Mouse (Mus musculus) hindbrain, embryonic 13.5 days (tissue): ENCODE results near the gene Cabp2. TPM values are rescaled to one million over a fixed set of nuclear protein-coding genes. Genes with fewer than 3 reads are reported as not detected.
A peak's percentile ranks its signal among the peaks of the same experiment; 100 is the strongest.
"Not testable (repeated sequence)": the region's sequence is repeated elsewhere in the genome, so short reads cannot be mapped to it uniquely, and the experiment has no call there.

Experiments
- ATAC-seq: fragments of 200-750 bp; cut with Nextera tagmentation; 2 replicates; pipeline ENCODE4 v1.8.0; 2017; ENCODE audit warnings: moderate TSS enrichment; ENCODE audit not compliant: low FRiP score
- H3K27ac ChIP-seq: fragments of 300-500 bp; sonication (generic); 2 replicates; pipeline ENCODE4 v1.5.1; 2015; ENCODE audit warnings: inconsistent platforms, mild to moderate bottlenecking, moderate library complexity
- H3K27me3 ChIP-seq: fragments of 300-500 bp; sonication (generic); 2 replicates; pipeline ENCODE4 v1.6.1; 2015; ENCODE audit warnings: mild to moderate bottlenecking, inconsistent platforms
- H3K36me3 ChIP-seq: fragments of 300-500 bp; sonication (generic); 2 replicates; pipeline ENCODE4 v1.6.1; 2015; ENCODE audit warnings: mild to moderate bottlenecking, inconsistent platforms
- H3K4me1 ChIP-seq: fragments of 300-500 bp; sonication (generic); replicated peaks from 2 replicates; pipeline ENCODE4 v1.6.1; 2015; ENCODE audit warnings: inconsistent platforms
- H3K4me2 ChIP-seq: fragments of 300-500 bp; sonication (generic); 2 replicates; pipeline ENCODE4 v1.6.1; 2015; ENCODE audit warnings: inconsistent platforms, mild to moderate bottlenecking, moderate library complexity
- H3K4me3 ChIP-seq: fragments of 300-500 bp; sonication (generic); 2 replicates; pipeline ENCODE4 v1.5.1; 2015; ENCODE audit warnings: mild to moderate bottlenecking, inconsistent platforms
- H3K9ac ChIP-seq: fragments of 300-500 bp; sonication (generic); 2 replicates; pipeline ENCODE4 v1.6.1; 2015; ENCODE audit warnings: mild to moderate bottlenecking, inconsistent platforms
- H3K9me3 ChIP-seq: fragments of 300-500 bp; sonication (generic); 2 replicates; pipeline ENCODE4 v1.6.1; 2016; ENCODE audit warnings: inconsistent platforms
- WGBS: fragments of 180-500 bp; shearing (Covaris S2); methylation state at CpG from one replicate; pipeline ENCODE4 v1.1.7; 2015; 5-methylcytosine and 5-hydroxymethylcytosine counted together
- polyA plus RNA-seq: library from polyadenylated mRNA; unstranded; fragments of >200 nt; fragmentation: Nextera tagmentation; extraction: Ambion mirVana; gene quantifications from 2 replicates; pipeline ENCODE4 v1.2.1, GENCODE M21; 2015

Cabp2 gene
- polyA plus RNA-seq, 1 experiment from 2014 or later = not detected

DNA sequence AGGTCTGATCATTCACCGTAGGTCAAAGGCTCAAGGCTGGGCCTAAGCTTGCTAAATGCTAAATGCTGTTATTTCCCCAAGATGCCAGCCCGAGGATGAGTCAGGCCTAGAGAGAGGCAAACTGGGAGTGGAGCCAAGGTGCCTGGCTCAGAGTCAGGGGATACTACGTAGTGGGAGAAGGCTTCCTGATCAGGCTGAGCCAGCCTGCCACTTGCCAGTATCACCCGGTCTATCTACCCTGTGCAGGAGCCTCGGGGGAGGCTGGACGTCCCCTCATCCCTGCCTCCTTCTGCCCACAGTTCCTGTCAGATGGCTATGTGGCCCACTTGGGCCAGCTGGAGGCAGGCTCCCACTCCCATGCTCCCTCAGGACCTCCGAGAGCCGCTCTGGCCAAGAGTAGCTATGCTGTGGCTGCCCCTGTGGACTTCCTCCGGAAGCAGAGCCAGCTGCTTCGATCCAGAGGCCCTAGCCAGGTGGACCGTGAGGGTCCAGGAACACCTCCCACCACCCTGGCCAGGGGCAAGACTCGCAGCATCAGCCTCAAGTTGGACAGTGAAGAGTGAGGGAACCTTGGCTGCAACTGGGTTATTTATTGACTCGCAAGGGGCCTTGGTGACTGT is 31.9 kb downstream of the Cabp2 start:
- H3K4me2 ChIP-seq = no peak overlapping the region
- H3K36me3 ChIP-seq = peaks cover 99% of the 10 kb centered on the region
- H3K27ac ChIP-seq = no peak overlapping the region
- H3K4me3 ChIP-seq = no peak overlapping the region
- no peaks in the 10 kb centered on the region for H3K27me3 ChIP-seq
- no peaks in the 10 kb centered on the region for H3K9me3 ChIP-seq
- H3K9ac ChIP-seq = 0 out of 2 replicates have a peak overlapping the region, but pooled peaks have one; percentile 8
- WGBS = 81% methylated on average over 13 of the region's 13 CpGs
- no peaks in the 10 kb centered on the region; the same call in 1 of the 2 replicates for H3K4me1 ChIP-seq
- ATAC-seq = peak; percentile 14; the same call in 1 of the 2 replicates

DNA sequence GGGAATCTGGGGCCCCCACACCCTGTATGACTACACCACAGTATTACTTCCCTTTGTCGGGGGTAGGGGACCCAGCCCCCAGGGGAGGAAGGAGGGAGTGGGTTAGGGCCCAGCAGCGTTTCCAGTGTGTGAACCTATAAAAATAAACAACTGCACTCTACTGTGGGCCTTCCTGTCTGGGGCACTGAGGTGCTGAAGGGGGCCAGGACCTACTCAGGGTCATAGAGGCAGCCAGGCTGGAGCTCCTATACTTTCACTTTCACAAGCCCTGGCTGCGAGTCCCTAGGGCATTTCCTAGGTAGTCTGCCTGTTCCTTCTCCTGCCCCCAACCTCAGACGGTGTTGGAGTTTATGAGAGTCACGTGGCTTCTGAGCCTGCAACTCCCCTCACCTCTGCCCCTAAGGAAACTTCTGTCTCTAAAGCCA is 32.4 kb downstream of the Cabp2 start:
- no peak overlapping the region for H3K4me2 ChIP-seq
- peaks cover 94% of the 10 kb centered on the region for H3K36me3 ChIP-seq
- no peaks in the 10 kb centered on the region; the same call in 1 of the 2 replicates for H3K4me1 ChIP-seq
- H3K27me3 ChIP-seq = no peaks in the 10 kb centered on the region
- H3K9me3 ChIP-seq = no peaks in the 10 kb centered on the region
- peak; percentile 15; the same call in 1 of the 2 replicates for ATAC-seq
- no peak overlapping the region for H3K9ac ChIP-seq
- no peak overlapping the region for H3K27ac ChIP-seq
- 79% methylated on average over 5 of the region's 5 CpGs for WGBS
- H3K4me3 ChIP-seq = no peak overlapping the region

DNA sequence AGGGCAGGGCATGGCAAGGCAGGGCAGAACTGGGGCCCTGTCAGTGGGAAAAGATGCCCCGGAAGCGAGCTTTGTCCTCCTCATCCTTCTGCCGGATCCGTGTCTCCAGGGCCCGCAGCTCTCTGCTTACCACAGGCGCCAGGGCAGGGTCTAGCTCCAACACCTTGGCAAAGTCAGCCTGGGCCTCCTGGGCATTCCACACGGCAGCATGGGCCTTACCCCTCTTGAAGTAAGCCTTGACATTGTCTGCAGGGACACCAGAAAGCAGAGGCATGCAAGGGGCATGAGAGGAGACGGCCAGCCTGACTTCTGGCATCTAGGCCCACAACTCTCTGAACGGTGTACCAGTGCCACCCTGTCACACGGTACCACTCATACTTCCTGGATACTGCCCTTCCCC is 33.2 kb downstream of the Cabp2 start:
- Histone ChIP-seq H3K9me3 (no peaks in the 10 kb centered on the region), H3K9ac (no peak overlapping the region), H3K36me3 (peaks cover 90% of the 10 kb centered on the region), H3K4me1 (no peaks in the 10 kb centered on the region; the same call in none of the 2 replicates), H3K4me3 (no peak overlapping the region), H3K4me2 (no peak overlapping the region), H3K27me3 (no peaks in the 10 kb centered on the region), H3K27ac (no peak overlapping the region)
- 90% methylated on average over 10 of the region's 10 CpGs for WGBS
- no peak for ATAC-seq

DNA sequence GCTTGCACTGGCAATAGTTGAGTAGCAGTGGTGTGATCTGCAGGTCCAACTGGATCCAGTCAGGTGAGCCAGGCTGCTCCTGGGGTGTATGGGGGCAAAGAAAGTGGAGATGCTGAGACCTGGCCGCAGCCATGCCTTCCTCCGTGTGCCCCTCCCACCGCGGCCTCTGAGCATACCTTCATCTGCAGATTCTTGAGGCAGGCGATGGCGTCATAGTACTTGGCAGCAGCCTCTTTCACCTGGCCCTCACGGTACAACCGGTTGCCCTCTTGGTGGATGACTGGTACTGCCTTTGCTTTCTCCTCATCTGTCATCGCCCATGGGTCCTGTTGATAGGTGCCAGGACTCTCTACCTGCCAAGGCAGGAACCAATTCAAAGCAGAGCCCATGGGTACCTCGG is 33.8 kb downstream of the Cabp2 start:
- Histone ChIP-seq H3K9me3 (no peaks in the 10 kb centered on the region), H3K27me3 (no peaks in the 10 kb centered on the region), H3K4me3 (no peak overlapping the region), H3K4me1 (peaks cover 2% of the 10 kb centered on the region), H3K36me3 (peaks cover 84% of the 10 kb centered on the region), H3K9ac (no peak overlapping the region), H3K4me2 (no peak overlapping the region), H3K27ac (no peak overlapping the region)
- no peak for ATAC-seq
- WGBS = 97% methylated on average over 10 of the region's 10 CpGs

DNA sequence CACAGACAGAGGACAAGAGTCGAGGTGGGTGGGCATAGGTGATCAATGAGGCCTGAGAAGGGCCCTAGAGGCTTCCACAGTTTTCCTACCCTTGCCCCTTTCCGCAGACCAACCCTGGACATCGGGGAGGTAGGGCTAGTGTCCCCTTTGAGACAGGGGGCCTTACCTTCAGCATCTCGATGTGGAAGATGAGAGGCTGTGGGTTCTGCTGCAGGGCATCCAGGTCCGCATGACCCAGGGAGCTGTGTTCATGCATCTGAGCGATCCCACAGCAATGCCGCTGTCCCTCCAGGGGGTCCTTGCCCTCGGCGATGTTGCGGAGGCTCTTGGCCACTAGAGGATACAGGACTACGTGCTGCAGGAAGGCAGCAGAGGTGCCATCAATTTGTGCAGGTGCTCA is 34.4 kb downstream of the Cabp2 start:
- WGBS = 85% methylated on average over 11 of the region's 11 CpGs
- Histone ChIP-seq H3K27me3 (no peaks in the 10 kb centered on the region), H3K9me3 (no peaks in the 10 kb centered on the region), H3K27ac (no peak overlapping the region), H3K36me3 (peaks cover 77% of the 10 kb centered on the region), H3K9ac (no peak overlapping the region), H3K4me3 (no peak overlapping the region), H3K4me1 (peaks cover 9% of the 10 kb centered on the region), H3K4me2 (no peak overlapping the region)
- ATAC-seq = no peak

DNA sequence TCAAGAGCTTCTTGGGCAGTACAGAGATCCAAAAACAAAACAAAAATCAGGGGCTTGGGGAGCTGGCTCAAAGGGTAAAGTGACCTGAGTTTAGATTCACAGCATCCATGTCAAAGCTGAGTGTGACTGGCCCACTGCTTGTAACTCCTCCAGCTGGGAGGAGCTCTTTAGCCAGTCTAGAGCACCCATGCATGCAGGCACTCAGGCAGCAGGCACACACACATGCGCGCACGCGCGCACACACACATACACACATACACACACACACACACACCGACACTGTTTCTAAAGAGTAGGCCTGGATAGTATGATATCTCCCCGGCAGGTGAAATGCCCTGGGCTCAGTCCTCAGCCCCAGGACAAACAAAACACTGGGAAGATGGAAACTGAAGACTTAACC is 35.6 kb downstream of the Cabp2 start:
- Histone ChIP-seq H3K4me1 (peaks cover 10% of the 10 kb centered on the region), H3K4me3 (no peak overlapping the region), H3K9ac (no peak overlapping the region), H3K27me3 (no peaks in the 10 kb centered on the region), H3K27ac (no peak overlapping the region), H3K36me3 (peaks cover 65% of the 10 kb centered on the region), H3K9me3 (no peaks in the 10 kb centered on the region), H3K4me2 (no peak overlapping the region)
- no peak for ATAC-seq
- WGBS = 97% methylated on average over 7 of the region's 7 CpGs

DNA sequence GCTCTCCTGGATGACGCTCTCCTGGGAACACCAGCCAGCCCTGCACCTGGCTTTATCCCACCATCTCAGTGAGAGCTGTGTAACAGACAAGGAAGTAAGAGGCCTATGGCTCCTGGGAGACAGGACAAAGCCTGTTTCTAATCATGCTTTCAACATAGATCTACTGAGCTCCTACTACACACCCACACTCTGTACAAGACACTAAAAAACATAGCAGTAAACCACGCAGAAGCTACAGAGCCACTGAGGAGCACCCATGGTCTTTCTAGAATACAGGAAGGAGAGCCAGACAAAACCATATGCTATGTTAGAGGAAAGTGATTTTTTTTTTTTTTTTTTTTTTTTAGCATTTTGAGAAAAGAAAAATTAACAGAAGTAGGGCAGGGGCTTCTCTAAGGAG is 37.0 kb downstream of the Cabp2 start:
- no peaks in the 10 kb centered on the region for H3K27me3 ChIP-seq
- H3K9ac ChIP-seq = no peak overlapping the region
- H3K4me1 ChIP-seq = peaks cover 10% of the 10 kb centered on the region
- H3K4me2 ChIP-seq = no peak overlapping the region
- ATAC-seq = no peak
- no peak overlapping the region for H3K27ac ChIP-seq
- peaks cover 52% of the 10 kb centered on the region for H3K36me3 ChIP-seq
- H3K9me3 ChIP-seq = no peaks in the 10 kb centered on the region
- 93% methylated on average over 2 of the region's 2 CpGs for WGBS
- no peak overlapping the region for H3K4me3 ChIP-seq

DNA sequence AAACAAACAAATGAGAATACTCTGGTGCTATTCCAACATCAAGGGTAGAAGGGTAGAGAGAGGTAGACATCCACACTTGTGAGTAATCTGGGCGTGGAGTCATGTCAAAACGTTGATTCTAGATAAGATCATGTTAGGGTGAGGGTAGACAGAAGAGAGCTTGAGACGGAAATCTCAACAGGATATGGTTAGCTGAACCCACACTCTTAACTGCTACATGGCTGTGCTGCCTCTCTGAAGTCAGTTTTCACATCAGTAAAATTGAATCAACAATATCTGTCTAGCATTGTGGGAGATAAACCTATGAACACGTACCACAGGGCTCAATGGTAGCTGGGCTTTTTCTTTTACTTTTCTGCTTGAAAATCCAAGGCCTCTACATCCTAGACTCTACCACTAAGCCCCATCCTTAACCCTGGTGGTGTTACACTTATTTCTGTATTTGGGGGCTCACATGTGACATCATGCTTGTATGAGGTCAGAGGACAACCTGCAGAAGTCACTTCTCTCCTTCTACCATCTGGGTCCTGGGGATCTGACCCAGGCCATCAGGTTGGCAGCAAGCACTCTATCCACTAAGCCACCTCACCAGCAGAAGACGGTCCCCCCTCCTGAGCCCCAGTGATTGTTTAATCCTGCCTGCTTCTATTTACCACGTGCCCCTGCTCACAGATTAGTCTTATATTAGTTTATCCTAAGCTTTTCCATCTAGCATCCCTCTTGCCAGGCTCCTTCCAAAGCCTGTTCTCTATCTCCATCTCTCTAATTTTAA is 38.5 kb downstream of the Cabp2 start:
- no peak for ATAC-seq
- 92% methylated on average over 6 of the region's 6 CpGs for WGBS
- peak overlapping the region; percentile 46 for H3K4me2 ChIP-seq

DNA sequence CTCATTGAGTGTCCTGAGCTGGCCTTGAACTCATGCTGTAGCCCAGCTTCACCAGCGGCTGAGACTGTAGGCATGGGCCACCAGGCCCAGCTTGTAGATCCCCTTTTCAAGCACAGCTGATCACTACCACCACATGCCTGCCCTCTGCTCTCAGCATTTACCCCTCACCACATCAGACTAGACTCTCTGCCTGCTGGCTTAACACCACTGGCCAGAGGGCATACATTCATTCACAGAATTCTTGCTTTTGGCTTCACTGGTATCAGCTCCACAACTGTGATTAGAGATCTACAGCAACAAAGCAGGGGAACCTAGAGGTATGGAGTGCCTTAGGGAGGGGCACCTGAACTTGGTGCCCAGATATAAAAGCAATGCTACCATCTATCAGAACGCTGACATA is 39.1 kb downstream of the Cabp2 start:
- H3K4me3 ChIP-seq = peak overlapping the region; percentile 50
- ATAC-seq = no peak
- H3K27me3 ChIP-seq = no peaks in the 10 kb centered on the region
- no peak overlapping the region for H3K9ac ChIP-seq
- H3K4me2 ChIP-seq = peak overlapping the region; percentile 46
- no peaks in the 10 kb centered on the region for H3K9me3 ChIP-seq
- 94% methylated on average over 2 of the region's 2 CpGs for WGBS
- H3K4me1 ChIP-seq = peaks cover 10% of the 10 kb centered on the region
- peak overlapping the region; percentile 89 for H3K27ac ChIP-seq
- H3K36me3 ChIP-seq = peaks cover 30% of the 10 kb centered on the region

More for the DNA sequence above, 38.5 kb downstream of the Cabp2 start:
- Histone ChIP-seq H3K27me3 (no peaks in the 10 kb centered on the region), H3K36me3 (peaks cover 36% of the 10 kb centered on the region), H3K4me1 (peaks cover 10% of the 10 kb centered on the region), H3K9ac (no peak overlapping the region), H3K4me3 (0 out of 2 replicates have a peak overlapping the region, but pooled peaks have one; percentile 50), H3K9me3 (no peaks in the 10 kb centered on the region), H3K27ac (no peak overlapping the region)

DNA sequence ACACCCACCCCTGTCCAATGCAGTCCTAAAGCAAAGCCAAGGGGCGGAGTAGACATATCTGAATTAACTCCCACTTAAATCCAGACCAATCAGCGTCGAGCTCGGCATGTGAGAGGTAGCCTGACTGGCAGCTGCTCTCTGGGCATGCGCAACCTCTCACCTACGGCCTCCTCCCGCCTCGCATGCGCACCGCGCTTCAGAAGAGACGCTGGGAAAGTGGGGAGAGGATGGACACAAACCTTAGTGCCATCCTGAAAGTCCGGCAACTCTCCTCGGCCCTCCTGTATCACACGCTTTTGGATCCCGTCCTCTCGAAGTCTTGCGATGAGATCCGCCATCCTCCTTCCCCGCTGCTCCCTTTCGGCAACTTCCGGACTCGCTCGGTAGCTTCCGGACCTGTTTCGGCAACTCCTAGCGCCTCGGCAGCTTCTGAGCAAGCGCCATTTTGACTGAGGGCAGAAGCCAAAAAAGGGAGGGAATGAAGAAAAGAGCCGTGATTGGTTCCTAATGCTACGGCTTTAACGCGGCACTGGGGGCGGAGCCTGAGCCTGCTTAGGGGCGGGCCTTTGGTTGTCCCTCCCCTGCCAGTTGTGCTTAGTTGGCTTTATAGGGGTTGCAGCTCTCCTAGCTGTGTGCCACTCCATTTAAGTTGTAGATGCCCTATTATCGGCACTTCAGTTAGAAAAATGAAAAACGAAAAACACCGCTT is 39.9 kb downstream of the Cabp2 start:
- no peaks in the 10 kb centered on the region for H3K9me3 ChIP-seq
- H3K4me2 ChIP-seq = peak overlapping the region; percentile 46
- H3K36me3 ChIP-seq = peaks cover 23% of the 10 kb centered on the region
- H3K27me3 ChIP-seq = no peaks in the 10 kb centered on the region
- H3K27ac ChIP-seq = peak overlapping the region; percentile 89
- H3K4me1 ChIP-seq = peaks cover 13% of the 10 kb centered on the region
- 4% methylated on average over 38 of the region's 38 CpGs for WGBS
- peak overlapping the region; percentile 50 for H3K4me3 ChIP-seq
- peak overlapping the region; percentile 72 for H3K9ac ChIP-seq
- peak; percentile 84 for ATAC-seq

DNA sequence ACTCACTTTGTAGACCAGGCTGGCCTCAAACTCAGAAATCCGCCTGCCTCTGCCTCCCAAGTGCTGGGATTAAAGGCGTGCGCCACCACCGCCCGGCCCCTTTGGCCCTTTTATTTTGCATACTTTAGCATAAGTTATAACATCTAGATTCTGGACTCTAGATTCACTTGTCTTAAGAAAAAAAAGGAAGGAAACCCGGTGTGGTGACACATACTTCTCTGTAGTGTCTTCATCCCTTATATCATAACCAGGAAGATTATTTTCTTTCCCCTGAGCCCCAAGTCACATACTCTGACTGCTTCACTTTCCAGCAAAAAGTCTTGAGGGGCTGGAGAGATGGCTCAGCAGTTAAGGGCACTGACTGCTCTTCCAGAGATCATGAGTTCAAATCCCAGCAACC is 40.5 kb downstream of the Cabp2 start:
- H3K9me3 ChIP-seq, H3K27ac ChIP-seq, H3K27me3 ChIP-seq, ATAC-seq, H3K9ac ChIP-seq, H3K4me3 ChIP-seq: not testable (repeated sequence)
- WGBS = 61% methylated on average over 6 of the region's 6 CpGs
- Histone ChIP-seq H3K4me2 (peak overlapping the region; percentile 26; the same call in 1 of the 2 replicates), H3K36me3 (peaks cover 16% of the 10 kb centered on the region), H3K4me1 (peaks cover 19% of the 10 kb centered on the region)
